Mouse (Mus musculus) liver, adult 10 weeks (tissue): ENCODE results near the gene Lypd8. TPM values are rescaled to one million over a fixed set of nuclear protein-coding genes. Genes with fewer than 3 reads are reported as not detected.

Source experiments
- polyA plus RNA-seq: library from polyadenylated mRNA; stranded (reverse); fragments of 350-450 nt; fragmentation: Illumina TruSeq; extraction: RNeasy Lipid Tissue Mini Kit (QIAGEN cat#74804); gene quantifications from one replicate; pipeline ENCODE4 v1.2.3, GENCODE M21; 2014; ENCODE audit warnings: low read depth, low replicate concordance

Lypd8 gene
- not detected for polyA plus RNA-seq

GRCm38 (mm10) chr11:58378763-58379278, at the start of gene Lypd8:
Gene Lypd8, plus strand, starts transcription at chr11:58379043.

GRCm38 (mm10) chr11:58330276-58331148, 48.3 kb upstream of the Lypd8 start, which contains the start of the genes Zfp672 and Sh3bp5l:
Gene Zfp672, minus strand, starts transcription at chr11:58330339.
Gene Sh3bp5l, plus strand, starts transcription at chr11:58330724.

GRCm38 (mm10) chr11:58420815-58421214, 42.0 kb downstream of the Lypd8 start, which contains the start of gene 1810065E05Rik:
Gene 1810065E05Rik, plus strand, starts transcription at chr11:58421111.

GRCm38 (mm10) chr11:58432259-58432658, 53.4 kb downstream of the Lypd8 start, which contains the start of gene Gm12253:
Gene Gm12253, plus strand, starts transcription at chr11:58432559.

Other genes with a start within 250 kb of the Lypd8 start
- gene Gemin5, start 210.5 kb upstream of the Lypd8 start, polyA plus RNA-seq = 2.1 TPM
- gene Mrpl22, start 207.4 kb upstream of the Lypd8 start, polyA plus RNA-seq = 38.3 TPM
- 40.1 TPM for gene Igtp, start 179.5 kb upstream of the Lypd8 start, polyA plus RNA-seq
- gene Irgm2, start 179.4 kb upstream of the Lypd8 start, polyA plus RNA-seq = 50.2 TPM
- gene 4930438A08Rik, start 104.2 kb upstream of the Lypd8 start, polyA plus RNA-seq = not detected
- 1.6 TPM for gene Zfp692, start 72.0 kb upstream of the Lypd8 start, polyA plus RNA-seq
- gene Zfp672, start 48.7 kb upstream of the Lypd8 start, polyA plus RNA-seq = 30.7 TPM
- gene Sh3bp5l, start 48.3 kb upstream of the Lypd8 start, polyA plus RNA-seq = 0.93 TPM
- not detected for gene 1810065E05Rik, start 42.1 kb downstream of the Lypd8 start, polyA plus RNA-seq
- not detected for gene Gm12253, start 53.5 kb downstream of the Lypd8 start, polyA plus RNA-seq
- gene Lypd9, start 73.9 kb downstream of the Lypd8 start, polyA plus RNA-seq = not detected
- not detected for gene Olfr30, start 83.2 kb downstream of the Lypd8 start, polyA plus RNA-seq
- gene Olfr332, start 113.5 kb downstream of the Lypd8 start, polyA plus RNA-seq = not detected
- not detected for gene Olfr331, start 123.5 kb downstream of the Lypd8 start, polyA plus RNA-seq
- not detected for gene Olfr330, start 155.8 kb downstream of the Lypd8 start, polyA plus RNA-seq
- not detected for gene Olfr329-ps, start 167.4 kb downstream of the Lypd8 start, polyA plus RNA-seq
- gene Olfr328, start 176.6 kb downstream of the Lypd8 start, polyA plus RNA-seq = not detected
- gene Olfr224, start 191.5 kb downstream of the Lypd8 start, polyA plus RNA-seq = not detected
- gene Olfr325, start 198.7 kb downstream of the Lypd8 start, polyA plus RNA-seq = not detected
- gene Olfr324, start 216.1 kb downstream of the Lypd8 start, polyA plus RNA-seq = not detected
- gene 2210407C18Rik, start 237.0 kb downstream of the Lypd8 start, polyA plus RNA-seq = not detected